Mouse (Mus musculus) thymus, adult 2 months (tissue): ENCODE measurements at regions not wholly inside any gene's neighbourhood (a gene's known extent, or its start where the extent isn't known, plus 50 kb on each side); places are given as distances from the start of the nearest gene placed in this dataset.

Experiments
- CTCF ChIP-seq: fragments of 200-500 bp; IDR thresholded peaks from 2 replicates; pipeline ENCODE4 v1.5.1; 2012; ENCODE audit warnings: mild to moderate bottlenecking, control low read depth, low read length, moderate library complexity, borderline replicate concordance; ENCODE audit not compliant: control insufficient read depth, poor library complexity, insufficient read depth; ENCODE audit errors: extremely low read depth
- POLR2A ChIP-seq: fragments of 200-500 bp; IDR thresholded peaks from 2 replicates; pipeline ENCODE4 v1.6.1; 2012; ENCODE audit warnings: mild to moderate bottlenecking, low read length, control low read depth, moderate library complexity; ENCODE audit not compliant: control insufficient read depth, poor library complexity, insufficient read depth; ENCODE audit errors: extremely low read depth

DNA sequence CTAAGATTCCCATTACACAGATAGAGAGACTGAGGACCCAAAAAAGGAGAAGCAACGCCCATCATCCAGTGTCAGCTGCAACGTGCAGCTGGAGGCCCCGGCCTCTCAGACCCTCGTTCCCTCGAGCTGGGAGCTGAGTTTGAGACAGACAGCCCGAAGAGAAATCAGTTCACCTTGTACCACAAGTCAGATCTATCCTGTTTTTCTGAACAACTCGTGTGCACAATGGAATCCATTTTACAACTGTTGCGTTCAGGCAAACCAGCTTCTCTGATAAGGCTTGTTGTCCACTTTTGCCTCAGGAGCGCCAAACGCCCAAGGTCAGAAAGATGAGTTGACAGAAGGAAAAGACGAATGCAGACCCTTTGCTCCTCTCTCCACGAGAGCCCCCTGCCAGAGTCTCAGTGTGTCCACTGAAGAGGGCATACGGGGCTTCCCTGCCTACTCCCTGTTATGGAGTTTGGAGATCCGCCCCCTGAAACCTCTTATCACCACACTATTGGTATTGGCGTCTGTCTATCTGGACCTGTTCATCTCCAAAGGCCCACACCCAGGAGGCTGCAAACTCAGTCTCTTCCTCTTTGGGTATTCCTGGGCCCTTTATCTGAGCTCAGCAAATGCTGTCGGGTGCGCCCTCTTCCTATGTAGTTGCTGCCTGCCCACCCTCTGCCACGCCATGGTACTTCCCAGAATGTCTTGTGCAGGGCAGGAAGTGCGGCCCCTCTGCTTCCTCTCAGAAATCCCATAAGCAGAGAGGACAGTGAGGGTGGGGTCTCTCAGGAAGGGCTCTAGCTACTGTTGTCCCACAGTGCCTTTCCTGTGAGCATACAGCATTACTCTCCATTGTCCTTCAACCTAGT, 57.7 kb upstream of the Zmiz1 start:
- no peak for TF ChIP-seq CTCF
- TF ChIP-seq POLR2A: no peak
